Mouse (Mus musculus) lung, adult 2 months (tissue): ENCODE data around the gene Umad1.

Source experiments
- CTCF ChIP-seq: fragments of 200-500 bp; IDR thresholded peaks from 2 replicates; pipeline ENCODE4 v1.5.1; 2011; ENCODE audit warnings: mild to moderate bottlenecking, low read length, control low read depth; ENCODE audit not compliant: insufficient read depth
- POLR2A ChIP-seq: fragments of 200-500 bp; IDR thresholded peaks from 2 replicates; pipeline ENCODE4 v1.6.1; 2011; ENCODE audit warnings: low read depth, mild to moderate bottlenecking, control low read depth, low read length, borderline replicate concordance; ENCODE audit errors: extremely low read depth

GRCm38 (mm10) chr6:8377667-8378066 lies 118.6 kb downstream of the Umad1 start:
- TF ChIP-seq CTCF (no peak), POLR2A (no peak)
